Mouse (Mus musculus) heart, postnatal 0 days (tissue): ENCODE results near the gene 2010300C02Rik.

Source experiments
- CTCF ChIP-seq: IDR thresholded peaks from 2 replicates; pipeline ENCODE4 v1.5.1; 2016; ENCODE audit warnings: antibody characterized with exemption, control low read depth, low read depth
- EP300 ChIP-seq: IDR thresholded peaks from 2 replicates; pipeline ENCODE4 v1.6.1; 2016; ENCODE audit warnings: antibody characterized with exemption, low read depth

DNA sequence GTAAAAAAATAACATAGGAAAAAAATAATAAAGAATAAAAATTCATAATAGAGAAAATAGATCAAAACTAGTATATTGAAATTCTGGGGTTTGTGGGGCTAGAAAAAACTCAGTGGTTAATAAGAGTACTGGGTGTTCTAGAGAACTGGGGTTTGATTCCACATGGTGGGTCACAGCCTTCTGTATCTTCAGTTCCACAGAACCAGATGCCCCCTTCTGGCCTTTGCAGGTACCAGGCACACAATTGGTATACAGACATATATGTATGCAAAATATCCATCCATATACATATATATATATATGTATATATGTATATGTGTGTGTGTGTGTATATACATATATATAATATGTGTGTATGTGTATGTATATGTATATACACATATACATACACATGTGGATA lies 39.5 kb upstream of the 2010300C02Rik start:
- no peak for TF ChIP-seq CTCF
- TF ChIP-seq EP300 = no peak
